Mouse (Mus musculus) erythroblast, embryonic 14.5 days (primary cell): ENCODE measurements around the gene Syt17.

ENCODE experiments used
- GATA1 ChIP-seq: IDR thresholded peaks from 2 replicates; pipeline ENCODE4 v1.6.1; 2012; ENCODE audit warnings: low read length, inconsistent platforms, mixed read lengths
- TAL1 ChIP-seq: IDR thresholded peaks from 3 replicates; pipeline ENCODE4 v1.6.1; 2012; ENCODE audit warnings: low read length, inconsistent platforms, mixed read lengths

GRCm38 (mm10) chr7:118441535-118441934, 6.5 kb downstream of the Syt17 start:
- TF ChIP-seq GATA1, result no peak
- no peak for TF ChIP-seq TAL1
